Mouse (Mus musculus) left cerebral cortex, postnatal 36 days (tissue): Measurements from ENCODE around the gene Nfrkb. TPM values are rescaled to one million over a fixed set of nuclear protein-coding genes. Genes with fewer than 3 reads are reported as not detected.

ENCODE experiments used
- DNase-seq, 2 experiments: peaks; one replicate each; pipeline ENCODE4 v3.0.0; 2021 to 2022; ENCODE audit warnings: low spot score in 2 of 2, mixed read lengths in 1 of 2
- intact Hi-C: fragments of 180-260 bp; cut with DNase I; formaldehyde crosslinking; loops from one replicate; pipeline ENCODE4 v1.15.1; 2025
- total RNA-seq, 2 experiments: library from RNA; stranded (reverse); gene quantifications; 2 replicates each; pipeline ENCODE4 v1.2.3; 2021

Nfrkb gene
- total RNA-seq, 2 experiments from 2014 or later = 24.8 to 34.1 TPM

DNA sequence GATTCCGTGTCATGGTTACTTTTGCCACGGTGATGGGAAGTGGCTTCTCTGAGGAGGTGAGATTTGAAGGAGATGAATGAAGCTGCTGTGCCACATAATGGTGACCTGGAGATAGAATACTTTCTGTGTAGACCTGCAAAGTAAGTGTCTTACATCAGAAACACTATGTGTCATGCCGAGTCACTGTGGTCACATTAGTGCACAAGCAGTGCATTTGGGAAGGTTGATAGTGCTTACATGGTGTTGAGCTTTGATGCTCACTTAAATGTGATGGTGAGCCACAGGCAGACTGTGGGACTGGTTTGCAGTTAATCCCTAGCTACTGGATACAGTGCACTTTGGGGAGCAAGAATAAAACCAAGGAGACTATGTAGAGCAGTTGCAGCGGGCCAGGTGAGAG lies 26.2 kb downstream of the Nfrkb start:
- DNase-seq = no peak
- intact Hi-C loops = no loop called here

DNA sequence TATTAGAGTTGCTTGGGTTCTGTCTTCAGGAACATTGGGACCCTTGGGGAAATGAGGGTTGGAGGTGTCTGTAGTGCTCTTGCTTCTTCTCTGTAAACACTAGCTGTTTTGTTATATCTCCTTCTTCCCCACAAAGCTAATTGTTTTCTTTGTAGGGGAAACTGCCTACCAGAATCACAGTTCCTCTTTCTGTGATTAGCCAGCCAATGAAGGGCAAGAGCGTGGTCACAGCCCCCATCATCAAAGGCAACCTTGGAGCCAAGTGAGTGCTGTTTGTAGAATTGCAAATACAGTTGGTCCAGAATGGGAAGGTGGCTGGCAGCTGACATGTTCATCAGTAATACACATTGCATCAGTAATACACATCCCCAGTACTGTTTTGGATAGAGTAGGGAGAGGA lies 32.8 kb downstream of the Nfrkb start:
- intact Hi-C loops = no loop called here
- no peak for DNase-seq

DNA sequence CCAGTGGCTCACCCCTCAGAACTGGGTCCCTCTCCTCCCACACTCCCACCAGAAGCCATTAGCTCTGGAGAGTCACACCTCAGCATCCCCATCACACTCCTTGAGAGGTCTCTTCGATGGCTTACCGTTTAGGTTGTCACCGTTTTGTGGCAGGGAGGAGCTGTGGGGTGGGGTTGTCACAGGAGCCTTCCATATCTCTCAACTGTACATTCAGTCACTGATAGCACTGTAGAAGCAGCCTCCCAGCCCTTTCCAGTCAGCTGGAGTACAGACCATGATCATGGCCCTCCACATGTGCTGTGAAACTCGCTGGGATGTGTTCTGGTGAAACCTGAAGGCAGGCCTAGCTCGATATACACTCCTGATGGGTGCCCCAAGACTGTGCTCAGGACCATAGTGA lies 36.2 kb downstream of the Nfrkb start:
- no peak for DNase-seq
- intact Hi-C loops = loop anchor here (10.0 kb wide), 1 partner anchor 123 kb away; no protein-coding TSS in a partner anchor

DNA sequence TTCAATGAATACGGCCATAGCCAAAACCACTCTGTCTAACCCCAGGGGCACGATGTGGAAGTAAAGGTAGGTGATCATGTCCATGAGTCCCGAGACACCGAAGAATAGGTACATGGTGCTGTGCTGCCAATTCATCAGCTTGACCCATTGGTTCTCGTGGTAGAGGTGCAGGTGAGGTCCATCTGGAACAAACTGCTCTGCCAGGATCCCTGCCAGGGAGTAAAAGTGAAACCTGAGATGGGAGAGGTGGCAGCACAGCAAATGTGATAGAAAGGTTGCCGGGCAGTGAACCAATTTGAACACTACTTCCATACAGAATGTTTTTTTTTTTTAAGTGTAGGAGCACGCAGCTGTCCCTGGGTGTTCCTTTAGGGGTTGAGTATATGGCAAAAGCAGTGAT lies 43.0 kb downstream of the Nfrkb start:
- intact Hi-C loops = loop anchor here (10.0 kb wide), 1 partner anchor 116 kb away; no protein-coding TSS in a partner anchor

DNA sequence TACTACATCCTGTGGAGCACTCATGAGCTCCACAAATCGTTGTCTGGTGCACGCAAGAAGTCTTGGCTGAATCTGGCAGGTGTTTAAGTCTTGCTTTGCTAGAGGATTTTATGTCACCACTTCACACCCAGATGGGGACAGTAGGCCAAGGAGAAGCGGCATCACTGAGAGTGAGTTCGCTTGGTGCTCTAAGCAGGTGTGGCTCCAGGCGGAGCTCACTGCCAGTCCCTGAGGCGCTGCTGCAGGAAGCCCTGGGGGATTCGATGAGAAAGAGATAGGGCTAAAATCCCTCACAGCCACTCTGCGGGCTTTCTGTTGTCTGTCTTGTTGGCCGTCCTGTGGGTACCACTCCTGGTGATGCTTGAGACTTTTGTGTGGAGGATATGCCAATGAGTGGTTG lies 44.0 kb downstream of the Nfrkb start:
- intact Hi-C loops = no loop called here
- DNase-seq = no peak

More for the DNA sequence above, 43.0 kb downstream of the Nfrkb start:
- no peak for DNase-seq

DNA sequence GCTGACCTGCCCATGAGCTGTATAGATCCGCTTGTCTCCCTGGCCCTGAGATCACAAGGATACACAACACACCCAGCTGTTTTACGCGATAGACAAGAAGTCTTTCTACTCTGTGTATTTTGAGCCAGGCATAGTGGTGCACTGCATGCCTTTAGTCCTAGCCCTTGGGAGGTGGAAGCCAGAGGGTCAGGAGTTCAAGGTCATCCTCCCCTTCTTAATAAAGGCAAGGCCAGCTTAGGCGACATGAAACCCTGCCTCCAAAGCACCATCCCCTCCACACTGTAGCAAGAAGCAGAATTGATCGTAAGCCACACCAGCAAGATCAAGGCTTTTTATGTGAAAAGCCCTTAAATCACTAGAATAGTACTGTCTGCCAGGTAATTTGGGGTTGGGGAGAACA lies 45.8 kb downstream of the Nfrkb start:
- DNase-seq = no peak
- intact Hi-C loops = no loop called here

DNA sequence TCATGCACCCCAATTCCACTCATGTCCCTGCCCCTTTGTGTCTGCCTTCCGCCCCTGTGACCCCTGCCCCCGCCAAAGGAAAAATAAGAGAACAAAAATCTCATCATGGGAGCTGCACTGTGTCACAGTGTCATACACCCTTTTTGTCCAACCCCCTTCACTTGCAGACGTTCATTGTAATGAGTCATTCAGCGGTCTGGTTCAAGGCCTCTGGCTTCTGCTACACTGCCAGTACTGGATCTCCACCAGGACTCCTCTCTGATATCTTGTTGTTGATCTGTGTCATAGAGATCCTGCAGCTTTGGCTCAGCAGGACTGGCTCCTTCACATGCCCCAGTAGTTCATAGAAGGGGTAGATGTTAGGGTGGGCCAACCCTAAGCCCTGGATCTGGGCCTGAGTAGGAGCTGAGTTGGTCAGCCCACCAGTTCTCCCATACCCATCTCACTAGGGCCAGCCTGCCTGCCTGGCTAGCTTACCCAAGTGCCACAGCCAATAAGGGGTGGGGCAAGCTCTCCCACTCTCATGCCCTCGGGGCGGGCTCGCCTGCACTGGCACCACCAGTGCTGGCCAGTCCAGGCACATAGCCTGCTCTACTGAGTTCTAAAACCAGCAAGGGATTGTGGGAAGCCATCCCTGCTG lies 46.5 kb downstream of the Nfrkb start:
- intact Hi-C loops = no loop called here
- no peak for DNase-seq

DNA sequence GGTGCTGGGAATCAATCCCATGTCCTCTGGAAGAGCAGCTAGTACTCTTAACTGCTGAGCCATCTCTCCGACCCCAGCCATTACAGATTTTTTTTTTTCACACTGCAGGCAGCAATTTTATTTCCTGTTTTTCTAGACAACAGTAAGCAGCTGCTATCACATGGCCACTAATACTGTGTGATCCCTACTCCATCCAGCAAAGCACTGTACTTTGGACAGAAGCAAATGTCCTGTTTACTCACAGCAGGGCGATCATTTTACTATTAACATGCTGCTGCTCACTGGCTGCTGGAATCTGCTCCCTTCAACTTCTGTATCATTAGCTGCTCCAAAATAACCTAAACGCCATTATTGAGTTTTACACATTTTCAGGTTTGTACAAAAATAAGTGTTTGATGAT lies 47.4 kb downstream of the Nfrkb start:
- intact Hi-C loops = no loop called here
- DNase-seq = no peak

DNA sequence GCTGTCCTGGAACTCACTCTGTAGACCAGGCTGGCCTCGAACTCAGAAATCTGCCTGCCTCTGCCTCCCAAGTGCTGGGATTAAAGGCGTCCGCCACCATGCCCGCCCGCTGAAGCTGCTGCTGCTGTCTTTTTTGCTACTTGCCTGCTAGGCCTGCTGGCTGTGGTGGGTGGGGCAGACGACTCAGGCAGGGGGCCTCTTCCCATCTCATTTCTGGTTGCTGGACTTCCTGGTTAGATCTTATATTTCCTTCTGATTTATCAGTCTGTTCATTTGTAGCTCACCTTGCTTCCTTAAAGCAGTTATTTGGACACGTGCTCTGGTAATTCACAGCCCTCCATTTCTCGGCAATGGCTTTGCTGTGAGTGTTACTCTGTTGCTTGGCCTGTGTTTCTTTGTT lies 49.4 kb downstream of the Nfrkb start:
- intact Hi-C loops = no loop called here
- no peak for DNase-seq

DNA sequence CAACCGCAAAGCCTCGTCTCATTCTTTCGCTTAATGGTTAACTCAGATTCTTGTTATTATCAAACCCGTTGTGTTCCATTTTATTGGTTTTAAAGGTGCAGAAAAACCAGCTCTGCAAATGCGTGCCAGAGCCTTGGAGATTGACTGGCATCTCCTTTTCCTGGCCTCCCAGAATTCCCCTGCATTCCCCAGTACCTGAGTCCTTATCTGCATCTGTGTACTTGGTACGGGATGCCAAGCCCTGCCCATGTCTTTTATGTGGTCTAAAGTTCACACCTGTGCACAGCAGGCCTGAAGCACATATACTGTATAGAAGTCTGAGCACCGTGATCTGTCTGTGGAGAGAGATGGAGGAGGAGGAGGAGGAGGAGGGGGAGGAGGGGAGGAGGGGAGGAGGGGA lies 51.9 kb downstream of the Nfrkb start:
- intact Hi-C loops = no loop called here
- no peak for DNase-seq

DNA sequence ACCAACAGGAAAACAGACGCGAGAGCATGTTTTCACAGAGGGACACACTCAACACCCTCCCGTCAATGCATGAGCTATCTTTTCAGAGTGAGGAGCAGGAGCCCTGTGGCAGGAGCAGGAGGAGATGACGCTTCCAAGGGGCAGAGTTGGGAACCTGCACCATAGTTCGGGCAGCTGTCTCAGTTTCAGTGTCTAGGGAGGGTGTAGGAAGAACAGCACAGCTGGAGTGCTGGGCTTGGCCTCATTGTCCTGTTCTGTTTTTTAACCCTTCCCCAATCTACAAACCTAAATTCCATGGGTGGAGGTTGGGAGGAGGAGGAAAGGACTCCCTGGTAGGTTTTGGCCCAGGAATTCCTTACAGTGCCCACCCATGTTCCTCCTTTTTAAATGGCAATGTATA lies 52.8 kb downstream of the Nfrkb start:
- no peak for DNase-seq
- intact Hi-C loops = no loop called here

DNA sequence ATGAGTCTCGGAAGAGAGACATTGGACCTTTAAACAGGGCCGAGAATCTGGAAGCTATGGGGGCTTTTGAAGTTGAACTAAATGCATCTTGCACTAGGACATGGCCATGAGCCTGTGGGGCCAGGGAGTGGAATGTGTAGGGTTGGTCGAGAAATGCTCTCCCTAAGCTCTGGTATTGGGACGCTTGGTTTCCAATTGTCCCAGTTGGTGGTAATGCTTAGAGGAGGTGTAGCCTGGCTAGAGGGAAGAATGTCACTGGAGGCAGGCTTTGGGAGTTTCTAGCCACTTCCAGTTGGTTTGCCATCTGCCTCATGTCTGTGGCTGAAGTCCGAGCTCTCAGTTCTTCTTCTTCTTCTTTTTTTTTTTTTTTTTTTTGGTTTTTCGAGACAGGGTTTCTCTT lies 53.3 kb downstream of the Nfrkb start:
- intact Hi-C loops = no loop called here

DNA sequence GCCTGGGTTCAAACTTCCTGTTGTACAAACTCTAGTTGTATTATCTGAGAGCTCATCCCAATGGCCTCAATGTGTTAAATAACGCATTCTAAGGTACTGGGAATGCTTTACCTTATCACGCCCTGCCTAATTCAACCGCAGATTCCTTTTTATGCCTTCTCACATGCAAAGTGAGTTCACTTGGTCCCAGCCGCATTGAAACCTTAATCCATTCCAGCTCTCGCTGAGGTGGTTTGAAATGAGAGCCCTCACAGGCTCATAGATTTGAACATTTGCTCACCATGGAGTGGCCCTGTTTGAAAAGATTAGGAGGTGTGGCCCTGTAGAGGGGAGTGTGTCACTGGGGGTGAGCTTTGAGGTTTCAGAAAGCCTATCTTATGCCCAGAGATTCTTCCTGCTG lies 54.4 kb downstream of the Nfrkb start:
- no peak for DNase-seq
- intact Hi-C loops = no loop called here

More for the DNA sequence above, 53.3 kb downstream of the Nfrkb start:
- no peak for DNase-seq

DNA sequence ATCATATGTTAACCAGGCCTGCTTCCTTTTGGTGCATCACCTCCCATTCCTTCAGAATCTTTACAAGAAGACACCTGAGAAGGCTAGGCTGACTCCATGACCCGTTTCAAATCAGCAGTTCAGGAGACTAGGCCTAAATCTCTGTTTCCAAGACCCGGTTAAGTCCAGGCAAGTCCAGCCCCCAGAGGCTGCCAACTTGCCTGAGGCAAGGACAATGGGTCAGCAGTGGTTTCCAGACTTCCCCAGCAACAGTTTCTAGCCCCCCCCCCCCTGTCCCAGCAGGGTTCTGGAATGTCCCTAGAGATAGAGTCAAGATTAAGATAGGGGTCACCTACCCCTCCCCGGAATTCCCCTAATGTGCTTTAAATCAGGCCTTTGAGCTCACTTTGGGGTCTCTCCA lies 55.5 kb downstream of the Nfrkb start:
- no peak for DNase-seq
- intact Hi-C loops = no loop called here

DNA sequence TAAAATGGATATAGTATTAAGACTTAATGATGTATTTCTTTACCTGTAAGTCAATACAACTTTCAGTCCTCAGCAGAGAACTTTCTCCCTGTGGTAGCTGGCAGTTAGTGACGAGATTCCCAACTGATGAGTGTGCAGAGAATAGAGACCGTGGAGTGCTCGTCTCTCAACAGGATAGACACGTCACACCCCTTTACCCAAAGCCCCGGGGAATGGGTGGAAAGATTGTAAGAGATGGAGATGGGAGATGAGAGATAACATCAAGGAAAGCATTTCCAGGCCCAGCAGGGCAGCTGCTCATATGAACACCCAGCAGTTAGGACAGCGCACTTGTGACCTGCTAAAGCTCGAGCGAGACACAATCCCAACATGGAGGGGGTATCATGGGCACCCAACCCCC lies 58.2 kb downstream of the Nfrkb start:
- no peak for DNase-seq
- intact Hi-C loops = no loop called here

DNA sequence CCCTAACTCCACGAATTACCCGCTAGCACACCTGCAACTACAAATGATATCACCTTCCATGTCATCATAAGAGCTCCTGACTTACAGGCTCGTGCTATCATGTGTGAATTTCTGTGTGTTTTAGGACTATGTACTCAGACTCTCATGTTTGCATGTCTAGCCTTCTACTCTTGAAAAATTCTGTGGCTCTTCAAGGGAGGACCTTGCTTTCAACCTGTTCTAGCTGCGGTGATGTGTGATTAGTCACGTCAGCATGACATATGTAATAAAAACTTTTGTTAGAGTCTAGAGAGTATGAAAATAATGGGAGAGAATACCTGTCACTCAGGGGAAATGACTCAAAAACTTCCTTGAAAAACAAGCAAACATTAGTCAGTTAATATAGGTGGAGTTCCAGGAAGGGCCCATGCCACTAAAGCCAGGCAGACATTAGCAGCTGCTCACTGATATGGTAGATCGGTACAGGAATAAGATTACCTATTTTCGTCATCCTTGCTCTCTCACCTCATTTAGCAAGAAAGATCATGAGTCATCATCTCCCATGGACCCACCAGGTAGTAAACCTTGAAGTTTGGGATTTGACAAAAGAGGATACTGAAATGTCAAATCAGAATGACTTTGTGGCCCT lies 63.3 kb downstream of the Nfrkb start:
- intact Hi-C loops = no loop called here
- no peak for DNase-seq

DNA sequence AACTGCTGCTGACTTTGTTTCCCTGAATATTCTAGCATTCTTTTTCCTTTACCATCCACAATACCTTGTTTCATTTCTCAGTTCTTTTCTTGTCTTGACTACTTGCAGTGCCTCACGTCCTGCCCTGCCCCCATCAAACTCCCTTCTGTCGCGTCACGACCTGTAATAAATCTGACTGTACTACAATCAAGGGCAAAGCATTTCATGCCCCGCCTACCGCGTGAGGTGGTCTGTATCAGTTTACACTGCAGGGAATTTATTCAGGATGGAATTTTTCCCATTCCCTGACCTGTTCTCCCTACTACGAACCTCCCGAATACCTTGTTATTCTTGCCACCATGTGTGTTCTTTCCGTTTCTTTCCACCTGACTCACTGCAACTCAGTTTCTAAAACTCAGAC lies 66.2 kb downstream of the Nfrkb start:
- no peak for DNase-seq
- intact Hi-C loops = loop anchor here (10.0 kb wide), 1 partner anchor 93 kb away; no protein-coding TSS in a partner anchor

DNA sequence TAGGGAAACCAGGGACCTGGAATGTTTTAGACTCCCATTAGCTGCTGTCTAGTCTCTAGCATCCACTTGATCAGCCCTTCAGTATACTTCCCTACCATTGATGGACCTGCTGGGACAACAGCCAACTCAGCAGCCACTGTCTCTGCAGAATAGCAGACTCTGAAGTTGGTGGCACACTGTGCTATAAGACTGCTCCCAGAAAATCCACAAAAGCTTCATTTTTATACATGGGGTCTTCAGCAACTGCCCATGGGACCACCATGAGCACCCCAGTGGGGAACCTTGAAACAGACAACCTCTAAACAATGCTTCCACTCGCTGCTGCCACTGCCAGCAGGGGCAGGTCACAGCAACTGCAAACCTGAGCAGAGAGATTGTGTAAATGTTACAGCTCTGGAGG lies 68.4 kb downstream of the Nfrkb start:
- DNase-seq = no peak
- intact Hi-C loops = loop anchor here (10.0 kb wide), 1 partner anchor 90 kb away; no protein-coding TSS in a partner anchor

DNA sequence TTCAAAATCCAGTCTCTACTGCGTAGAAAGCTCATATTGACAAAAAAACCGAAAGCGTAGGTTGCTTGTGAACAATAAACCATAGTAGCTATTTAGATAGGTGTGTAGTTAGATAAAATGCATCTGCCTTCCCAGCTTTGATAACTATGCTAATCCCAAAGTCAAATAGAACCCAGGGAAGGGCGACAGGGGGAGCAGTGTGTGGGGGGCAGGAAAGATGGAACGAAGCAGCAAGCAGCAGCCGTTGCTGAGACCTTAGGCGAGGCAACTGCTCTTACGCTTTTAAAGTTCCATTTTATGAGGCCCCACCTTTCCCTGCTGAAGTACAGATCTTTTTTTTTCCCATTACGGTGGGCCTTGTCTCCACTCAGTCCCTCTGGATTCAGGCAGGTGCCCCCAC lies 77.2 kb downstream of the Nfrkb start:
- DNase-seq = no peak
- intact Hi-C loops = no loop called here

DNA sequence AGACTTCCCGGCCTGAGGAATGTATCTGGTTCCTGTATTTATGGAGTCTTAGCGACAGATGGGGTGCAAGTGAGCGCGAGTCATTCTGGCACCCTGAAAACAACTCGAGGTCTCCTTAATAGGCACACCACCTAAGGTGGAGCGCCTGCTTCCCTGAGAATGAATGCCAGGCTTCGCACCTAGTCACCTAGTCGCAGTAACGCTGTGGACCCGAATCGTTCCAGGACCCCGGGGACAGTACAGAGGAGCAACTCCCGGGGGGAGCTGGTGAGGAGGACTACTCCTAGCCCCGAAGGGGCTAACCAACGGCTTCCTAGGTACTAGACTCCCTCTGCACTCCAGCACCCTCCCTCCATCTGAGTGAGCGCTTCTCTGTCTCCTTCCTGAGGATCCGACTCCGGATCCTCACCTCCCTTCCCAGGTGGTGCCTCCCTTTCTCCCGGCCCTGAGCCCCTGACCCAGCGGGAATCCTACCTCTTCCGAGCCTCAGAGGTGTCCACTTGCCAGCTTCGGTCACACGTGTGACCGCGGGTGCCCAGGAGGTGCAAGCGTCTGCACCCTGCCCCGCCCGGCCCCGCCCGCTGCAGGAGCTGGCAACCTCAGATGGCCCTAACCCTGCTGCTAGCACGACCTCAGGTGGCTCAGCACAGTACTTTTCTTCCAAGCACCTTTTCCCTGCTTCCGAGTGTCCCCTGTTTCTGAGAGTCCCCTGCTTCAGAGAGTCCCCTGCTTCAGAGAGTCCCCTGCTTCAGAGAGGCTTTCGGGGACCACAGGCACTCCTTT lies 77.9 kb downstream of the Nfrkb start, which contains the start of gene Tmem45b:
TSS of gene Tmem45b (minus strand) at position 771 of the 783 bp plus-strand sequence.
- no peak for DNase-seq
- intact Hi-C loops = no loop called here
